Mouse (Mus musculus): ENCODE measurements around the gene Phf2. TPM values are rescaled to one million over a fixed set of nuclear protein-coding genes. Genes with fewer than 3 reads are reported as not detected.

Gene Phf2
- polyA plus RNA-seq, 1 experiment from 2014 or later: 8.3 TPM

DNA sequence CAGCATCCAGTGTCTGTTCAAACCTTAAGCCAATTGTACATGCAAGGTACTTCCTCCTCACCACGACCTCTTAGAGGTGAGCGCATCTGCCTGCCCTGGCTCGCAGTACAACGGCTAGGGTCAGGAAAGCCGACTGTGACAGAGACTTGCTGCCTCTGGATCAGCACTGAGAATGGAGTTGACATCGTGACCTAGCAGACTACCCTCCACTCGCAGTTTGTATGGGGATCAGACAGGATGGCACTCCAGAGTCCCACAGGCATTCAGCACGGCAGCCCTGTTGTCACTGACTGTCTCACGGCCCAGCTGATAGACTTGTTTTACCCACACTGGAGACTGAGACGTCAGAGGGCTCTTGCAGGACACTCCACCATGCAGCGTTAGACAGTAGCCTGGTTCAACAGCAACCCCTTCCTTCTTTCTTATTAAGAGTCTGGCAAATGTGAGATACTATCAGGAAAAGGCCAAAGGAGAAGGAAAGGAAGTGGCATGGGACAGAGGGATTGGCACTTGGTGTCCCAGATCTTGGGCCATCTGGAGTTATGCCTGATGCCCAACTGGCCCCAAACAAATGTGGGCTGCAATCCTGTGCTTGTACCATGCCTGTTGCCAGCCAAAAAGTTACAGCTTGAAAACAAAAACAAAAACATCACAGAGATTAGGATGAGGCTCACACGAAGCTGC lies 6.1 kb downstream of the Phf2 start:
- 69% methylated on average over 12 of the region's 12 CpGs for WGBS
- Histone ChIP-seq H3K9ac (ENCODE audit: low read depth, low read length) (no peak overlapping the region), H3K4me2 (no peak overlapping the region), H3K9me3 (ENCODE audit: control insufficient read depth, low read length) (no peaks in the 10 kb centered on the region), H3K4me1 (replicated peaks; ENCODE audit: control insufficient read depth, insufficient read depth, low read length) (peaks cover 34% of the 10 kb centered on the region), H3K36me3 (ENCODE audit: control insufficient read depth, insufficient read depth, low read length) (no peaks in the 10 kb centered on the region), H3K4me3 (ENCODE audit: low read depth, low read length) (no peak overlapping the region), H3K27me3 (replicated peaks; ENCODE audit: control insufficient read depth, insufficient read depth, low read length) (no peaks in the 10 kb centered on the region), H3K27ac (ENCODE audit: low read depth, low read length) (no peak overlapping the region)
- no peak for DNase-seq (ENCODE audit: low spot score)
- ATAC-seq (replicated peaks; ENCODE audit: low FRiP score): no peak

DNA sequence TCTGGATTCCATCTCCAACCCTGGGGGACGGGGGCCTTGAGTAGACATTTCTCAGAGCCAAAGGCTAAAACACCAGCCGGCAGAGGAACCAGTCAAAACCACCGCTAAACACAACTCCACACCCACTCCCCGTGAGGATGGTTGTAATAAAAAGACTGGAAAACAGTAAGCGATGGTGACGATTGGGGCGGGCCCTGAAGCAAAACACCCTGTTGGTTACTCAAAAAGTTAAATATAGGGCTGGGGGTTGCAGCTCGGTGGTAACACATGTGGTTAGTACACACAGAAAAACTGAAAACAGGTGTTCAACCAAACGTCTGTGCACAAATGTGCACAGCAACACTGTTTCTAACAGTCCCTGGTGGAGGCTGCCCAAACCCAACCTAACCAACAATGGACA lies 7.4 kb downstream of the Phf2 start:
- no peak overlapping the region for H3K4me3 ChIP-seq (ENCODE audit: low read depth, low read length)
- ATAC-seq (replicated peaks; ENCODE audit: low FRiP score): no peak

DNA sequence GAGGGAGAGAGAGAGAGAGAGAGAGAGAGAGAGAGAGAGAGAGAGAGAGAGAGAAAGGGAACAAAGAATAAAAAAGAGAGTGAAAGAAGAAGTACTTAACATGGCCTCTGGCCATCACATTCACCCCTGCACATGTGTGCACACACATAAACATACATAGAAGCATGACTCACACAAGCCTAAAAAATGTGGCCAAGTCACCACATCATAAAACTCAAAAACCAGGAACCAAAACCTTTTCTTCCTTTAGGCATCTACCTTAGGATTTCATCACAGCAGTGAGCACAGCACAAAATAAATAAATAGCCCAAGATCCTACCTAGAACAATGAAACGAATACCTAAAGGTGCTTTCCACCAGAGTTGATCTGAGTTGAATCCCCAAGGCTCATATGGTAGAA lies 9.0 kb downstream of the Phf2 start:
- Histone ChIP-seq H3K4me3 (ENCODE audit: low read depth, low read length) (no peak overlapping the region), H3K27me3 (replicated peaks; ENCODE audit: control insufficient read depth, insufficient read depth, low read length) (no peaks in the 10 kb centered on the region), H3K36me3 (ENCODE audit: control insufficient read depth, insufficient read depth, low read length) (no peaks in the 10 kb centered on the region), H3K9me3 (ENCODE audit: control insufficient read depth, low read length) (no peaks in the 10 kb centered on the region), H3K4me1 (replicated peaks; ENCODE audit: control insufficient read depth, insufficient read depth, low read length) (peaks cover 26% of the 10 kb centered on the region), H3K27ac (ENCODE audit: low read depth, low read length) (no peak overlapping the region), H3K4me2 (no peak overlapping the region), H3K9ac (ENCODE audit: low read depth, low read length) (no peak overlapping the region)
- 78% methylated on average over 1 of the region's 1 CpGs for WGBS
- DNase-seq (ENCODE audit: low spot score) (no peak), ATAC-seq (replicated peaks; ENCODE audit: low FRiP score) (no peak)

More for the DNA sequence above, 7.4 kb downstream of the Phf2 start:
- Histone ChIP-seq H3K27me3 (replicated peaks; ENCODE audit: control insufficient read depth, insufficient read depth, low read length) (no peaks in the 10 kb centered on the region), H3K4me1 (replicated peaks; ENCODE audit: control insufficient read depth, insufficient read depth, low read length) (peaks cover 28% of the 10 kb centered on the region), H3K4me2 (no peak overlapping the region), H3K27ac (ENCODE audit: low read depth, low read length) (no peak overlapping the region), H3K9me3 (ENCODE audit: control insufficient read depth, low read length) (no peaks in the 10 kb centered on the region), H3K36me3 (ENCODE audit: control insufficient read depth, insufficient read depth, low read length) (no peaks in the 10 kb centered on the region), H3K9ac (ENCODE audit: low read depth, low read length) (no peak overlapping the region)
- no peak for DNase-seq (ENCODE audit: low spot score)
- WGBS: 76% methylated on average over 9 of the region's 9 CpGs

DNA sequence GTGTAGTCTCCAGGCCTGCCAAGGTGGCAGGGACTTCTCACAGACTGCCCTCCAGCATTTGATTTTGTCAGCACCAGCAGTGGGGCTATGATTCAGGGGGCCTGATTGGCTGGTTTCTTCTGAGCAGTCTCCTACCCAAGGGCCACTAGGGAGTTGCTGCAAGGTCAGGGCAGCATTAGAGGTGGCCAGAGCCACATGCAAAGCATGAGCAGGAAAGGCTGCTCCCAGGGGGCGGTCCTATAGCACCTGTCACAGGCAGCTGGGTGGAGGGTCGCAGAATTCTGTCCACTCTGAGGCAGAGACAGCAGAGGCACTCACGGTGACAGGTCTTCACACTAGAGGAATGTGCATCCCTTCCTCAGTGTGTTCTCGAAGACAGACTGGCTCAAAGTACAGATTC lies 12.1 kb downstream of the Phf2 start:
- no peak overlapping the region for H3K4me3 ChIP-seq (ENCODE audit: low read depth, low read length)
- H3K9ac ChIP-seq (ENCODE audit: low read depth, low read length): 0 out of 2 replicates have a peak overlapping the region, but pooled peaks have one; percentile 17
- ATAC-seq (replicated peaks; ENCODE audit: low FRiP score) (no peak), DNase-seq (ENCODE audit: low spot score) (no peak)
- no peaks in the 10 kb centered on the region for H3K9me3 ChIP-seq (ENCODE audit: control insufficient read depth, low read length)
- no peak overlapping the region for H3K4me2 ChIP-seq
- H3K36me3 ChIP-seq (ENCODE audit: control insufficient read depth, insufficient read depth, low read length): no peaks in the 10 kb centered on the region
- peaks cover 24% of the 10 kb centered on the region for H3K4me1 ChIP-seq (replicated peaks; ENCODE audit: control insufficient read depth, insufficient read depth, low read length)
- no peak overlapping the region for H3K27ac ChIP-seq (ENCODE audit: low read depth, low read length)
- no peaks in the 10 kb centered on the region for H3K27me3 ChIP-seq (replicated peaks; ENCODE audit: control insufficient read depth, insufficient read depth, low read length)
- WGBS: 76% methylated on average over 4 of the region's 4 CpGs

DNA sequence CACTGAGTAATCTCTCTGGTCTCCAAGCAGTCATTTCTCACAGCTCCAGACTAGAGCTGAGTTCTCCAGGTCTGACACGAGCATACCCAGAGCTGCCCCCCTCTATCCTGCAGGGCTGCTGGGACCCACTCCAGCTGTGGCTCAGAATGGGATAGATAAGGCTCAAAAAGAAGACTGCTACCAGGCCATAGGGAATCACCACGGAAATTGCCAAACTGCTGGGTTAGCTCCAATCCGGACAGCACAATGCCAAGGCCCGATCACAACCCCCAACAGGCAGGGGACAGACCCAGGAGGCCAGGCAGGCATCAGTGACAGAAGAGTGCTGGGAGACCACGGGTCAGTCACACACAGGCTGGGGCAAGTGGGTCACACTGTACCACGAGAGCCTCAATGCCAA lies 12.9 kb downstream of the Phf2 start:
- ATAC-seq (replicated peaks; ENCODE audit: low FRiP score): no peak
- Histone ChIP-seq H3K27ac (ENCODE audit: low read depth, low read length) (peak overlapping the region; percentile 26; the same call in 1 of the 2 replicates), H3K9me3 (ENCODE audit: control insufficient read depth, low read length) (no peaks in the 10 kb centered on the region), H3K4me2 (no peak overlapping the region), H3K27me3 (replicated peaks; ENCODE audit: control insufficient read depth, insufficient read depth, low read length) (no peaks in the 10 kb centered on the region), H3K36me3 (ENCODE audit: control insufficient read depth, insufficient read depth, low read length) (no peaks in the 10 kb centered on the region), H3K4me1 (replicated peaks; ENCODE audit: control insufficient read depth, insufficient read depth, low read length) (peaks cover 23% of the 10 kb centered on the region), H3K9ac (ENCODE audit: low read depth, low read length) (no peak overlapping the region), H3K4me3 (ENCODE audit: low read depth, low read length) (no peak overlapping the region)
- WGBS: 72% methylated on average over 6 of the region's 6 CpGs
- DNase-seq (ENCODE audit: low spot score): no peak

DNA sequence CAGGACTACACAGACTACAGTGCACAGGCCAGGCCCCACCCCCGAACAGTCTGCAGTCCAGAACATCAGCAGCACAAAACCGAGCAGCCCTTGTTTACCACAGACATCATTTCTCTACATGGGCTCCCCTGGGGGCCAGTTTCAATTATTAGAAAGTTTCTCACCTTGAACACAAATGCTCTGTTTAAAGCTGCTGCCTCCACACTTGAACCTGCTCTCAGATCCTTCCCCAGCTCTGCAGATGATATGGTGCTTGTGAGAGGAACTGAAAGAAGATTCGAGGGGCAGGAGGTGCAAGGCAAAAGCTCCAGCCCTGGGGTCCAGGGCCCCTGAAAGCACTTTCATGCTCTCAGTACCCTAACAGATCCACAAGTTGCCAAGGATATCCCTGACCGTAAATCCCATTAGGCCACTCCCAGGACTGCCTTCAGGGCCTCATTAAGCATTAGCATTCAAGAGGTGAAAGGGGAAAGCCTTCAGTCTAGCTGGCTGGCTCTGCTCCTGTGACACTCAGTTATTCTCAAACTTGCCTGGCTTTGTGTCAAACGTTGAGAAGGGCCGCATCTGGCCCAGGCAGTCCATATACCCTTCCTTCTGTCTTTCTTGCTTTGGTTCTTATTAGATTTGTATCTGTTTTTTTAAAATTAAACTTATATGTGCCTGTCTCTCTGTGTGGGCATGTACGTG lies 13.5 kb downstream of the Phf2 start:
- no peak for ATAC-seq (replicated peaks; ENCODE audit: low FRiP score)
- H3K4me3 ChIP-seq (ENCODE audit: low read depth, low read length): no peak overlapping the region
- no peak overlapping the region for H3K9ac ChIP-seq (ENCODE audit: low read depth, low read length)
- DNase-seq (ENCODE audit: low spot score): no peak
- H3K36me3 ChIP-seq (ENCODE audit: control insufficient read depth, insufficient read depth, low read length): no peaks in the 10 kb centered on the region
- no peak overlapping the region for H3K27ac ChIP-seq (ENCODE audit: low read depth, low read length)
- WGBS: 68% methylated on average over 7 of the region's 7 CpGs
- H3K9me3 ChIP-seq (ENCODE audit: control insufficient read depth, low read length): no peaks in the 10 kb centered on the region
- no peak overlapping the region for H3K4me2 ChIP-seq
- H3K4me1 ChIP-seq (replicated peaks; ENCODE audit: control insufficient read depth, insufficient read depth, low read length): peaks cover 29% of the 10 kb centered on the region
- H3K27me3 ChIP-seq (replicated peaks; ENCODE audit: control insufficient read depth, insufficient read depth, low read length): no peaks in the 10 kb centered on the region

DNA sequence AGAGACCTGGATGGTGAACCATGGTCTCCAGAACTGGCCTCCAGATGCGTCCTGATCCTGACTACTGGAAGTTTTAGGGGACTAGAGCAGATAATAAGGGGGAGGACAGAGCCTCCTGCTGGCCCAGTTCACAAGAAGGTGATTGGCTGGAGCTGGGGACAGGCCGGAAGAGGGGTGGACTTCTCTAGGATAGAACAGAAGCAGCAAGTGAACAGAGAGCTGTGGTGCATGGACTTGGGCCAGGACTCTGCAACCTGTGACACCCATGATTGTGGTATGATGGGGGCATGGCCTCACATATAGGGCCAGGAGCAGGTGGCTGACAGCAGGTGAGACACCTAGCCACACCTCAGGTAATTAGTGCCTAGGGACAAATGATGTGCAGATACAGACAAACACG lies 17.0 kb downstream of the Phf2 start:
- H3K4me3 ChIP-seq (ENCODE audit: low read depth, low read length): no peak overlapping the region
- 54% methylated on average over 3 of the region's 3 CpGs for WGBS
- H3K27ac ChIP-seq (ENCODE audit: low read depth, low read length): no peak overlapping the region
- peaks cover 28% of the 10 kb centered on the region for H3K4me1 ChIP-seq (replicated peaks; ENCODE audit: control insufficient read depth, insufficient read depth, low read length)
- no peak overlapping the region for H3K9ac ChIP-seq (ENCODE audit: low read depth, low read length)
- no peaks in the 10 kb centered on the region for H3K36me3 ChIP-seq (ENCODE audit: control insufficient read depth, insufficient read depth, low read length)
- no peak; the same call in 1 of the 2 replicates for ATAC-seq (replicated peaks; ENCODE audit: low FRiP score)
- no peaks in the 10 kb centered on the region for H3K9me3 ChIP-seq (ENCODE audit: control insufficient read depth, low read length)
- no peaks in the 10 kb centered on the region for H3K27me3 ChIP-seq (replicated peaks; ENCODE audit: control insufficient read depth, insufficient read depth, low read length)
- H3K4me2 ChIP-seq: peak overlapping the region; percentile 7; the same call in 1 of the 2 replicates
- no peak for DNase-seq (ENCODE audit: low spot score)

DNA sequence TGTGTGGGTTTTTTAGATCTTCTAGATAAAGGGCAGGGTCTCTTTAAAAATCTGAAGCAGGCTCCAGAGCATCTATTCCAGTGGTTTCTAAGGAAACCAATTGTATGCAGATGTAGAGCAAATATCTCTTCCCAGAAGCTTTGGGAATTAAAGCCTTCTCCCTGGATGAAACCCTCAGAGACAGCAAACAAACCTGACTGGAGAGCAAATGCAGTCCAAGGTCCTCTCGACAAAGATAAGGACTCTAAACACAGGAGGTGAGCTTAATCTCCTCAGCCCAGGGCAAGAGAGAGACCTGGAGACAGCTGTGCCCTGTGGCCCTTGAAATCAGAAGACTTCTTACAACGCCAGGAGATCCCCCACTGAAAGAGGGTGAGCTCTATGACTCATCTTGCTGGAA lies 17.4 kb downstream of the Phf2 start:
- Histone ChIP-seq H3K27ac (ENCODE audit: low read depth, low read length) (no peak overlapping the region), H3K27me3 (replicated peaks; ENCODE audit: control insufficient read depth, insufficient read depth, low read length) (no peaks in the 10 kb centered on the region), H3K4me3 (ENCODE audit: low read depth, low read length) (no peak overlapping the region), H3K9ac (ENCODE audit: low read depth, low read length) (no peak overlapping the region), H3K36me3 (ENCODE audit: control insufficient read depth, insufficient read depth, low read length) (no peaks in the 10 kb centered on the region), H3K4me2 (peak overlapping the region; percentile 5; the same call in 1 of the 2 replicates), H3K9me3 (ENCODE audit: control insufficient read depth, low read length) (no peaks in the 10 kb centered on the region), H3K4me1 (replicated peaks; ENCODE audit: control insufficient read depth, insufficient read depth, low read length) (peaks cover 24% of the 10 kb centered on the region)
- 11% methylated on average over 2 of the region's 2 CpGs for WGBS
- ATAC-seq (replicated peaks; ENCODE audit: low FRiP score) (peak; percentile 72), DNase-seq (ENCODE audit: low spot score) (no peak)

DNA sequence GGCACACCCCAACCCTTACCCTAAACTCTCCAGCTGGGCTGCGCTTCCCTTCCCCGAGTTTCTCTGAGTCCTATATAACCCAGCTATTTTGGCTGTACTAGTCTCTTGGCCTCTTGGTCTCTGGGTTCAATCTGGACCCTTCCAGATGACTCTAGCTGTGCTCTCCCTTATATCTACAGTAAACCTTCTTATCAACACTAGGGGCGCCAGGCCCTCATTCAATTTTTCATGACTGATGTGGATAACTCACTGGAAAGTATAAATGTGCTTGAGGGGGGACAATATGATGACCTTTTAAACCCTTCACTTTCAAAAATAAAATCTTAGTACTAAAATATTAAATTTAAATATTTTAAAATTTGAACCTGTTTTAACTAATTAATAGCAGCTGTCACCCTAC lies 18.1 kb downstream of the Phf2 start:
- Histone ChIP-seq H3K9me3 (ENCODE audit: control insufficient read depth, low read length) (no peaks in the 10 kb centered on the region), H3K9ac (ENCODE audit: low read depth, low read length) (no peak overlapping the region), H3K27me3 (replicated peaks; ENCODE audit: control insufficient read depth, insufficient read depth, low read length) (no peaks in the 10 kb centered on the region), H3K27ac (ENCODE audit: low read depth, low read length) (no peak overlapping the region), H3K4me1 (replicated peaks; ENCODE audit: control insufficient read depth, insufficient read depth, low read length) (peaks cover 20% of the 10 kb centered on the region), H3K4me3 (ENCODE audit: low read depth, low read length) (no peak overlapping the region), H3K36me3 (ENCODE audit: control insufficient read depth, insufficient read depth, low read length) (no peaks in the 10 kb centered on the region), H3K4me2 (no peak overlapping the region)
- DNase-seq (ENCODE audit: low spot score) (no peak), ATAC-seq (replicated peaks; ENCODE audit: low FRiP score) (no peak)
- WGBS: 48% methylated on average over 3 of the region's 3 CpGs

Data from liver, embryonic 11.5 days (tissue).